Mouse (Mus musculus): Measurements from ENCODE around the gene Grid2. TPM values are rescaled to one million over a fixed set of nuclear protein-coding genes. Genes with fewer than 3 reads are reported as not detected.

Gene Grid2
- polyA plus RNA-seq, 1 experiment from 2014 or later, result 0.90 TPM

GRCm38 (mm10) chr6:64148613-64149012 lies 892.9 kb downstream of the Grid2 start:
- Histone ChIP-seq H3K9ac (ENCODE audit: low read length) (no peak overlapping the region), H3K27ac (ENCODE audit: low read depth, low read length) (no peak overlapping the region), H3K4me3 (ENCODE audit: low read depth, low read length) (no peak overlapping the region), H3K4me2 (ENCODE audit: low read depth, low read length, severe bottlenecking) (no peak overlapping the region), H3K9me3 (ENCODE audit: control insufficient read depth, low read length) (no peaks in the 10 kb centered on the region), H3K36me3 (ENCODE audit: control insufficient read depth, insufficient read depth, low read length) (no peaks in the 10 kb centered on the region), H3K4me1 (replicated peaks; ENCODE audit: control insufficient read depth, insufficient read depth, low read length) (no peaks in the 10 kb centered on the region), H3K27me3 (ENCODE audit: control insufficient read depth, insufficient read depth, low read length) (no peaks in the 10 kb centered on the region)
- ATAC-seq (replicated peaks; ENCODE audit: low FRiP score), result no peak
- DNase-seq (ENCODE audit: low spot score), result no peak
- WGBS, result 91% methylated on average over 7 of the region's 7 CpGs

- 88% methylated on average over 1 of the region's 1 CpGs for WGBS
- H3K27me3 ChIP-seq (ENCODE audit: control insufficient read depth, insufficient read depth, low read length), result no peaks in the 10 kb centered on the region
Measured at GRCm38 (mm10) chr6:64174995-64175612, 919.4 kb downstream of the Grid2 start.

GRCm38 (mm10) chr6:64193646-64194045 lies 938.0 kb downstream of the Grid2 start:
- Histone ChIP-seq H3K9me3 (ENCODE audit: control insufficient read depth, low read length) (no peaks in the 10 kb centered on the region), H3K9ac (ENCODE audit: low read length) (no peak overlapping the region), H3K27me3 (ENCODE audit: control insufficient read depth, insufficient read depth, low read length) (no peaks in the 10 kb centered on the region), H3K4me2 (ENCODE audit: low read depth, low read length, severe bottlenecking) (no peak overlapping the region), H3K27ac (ENCODE audit: low read depth, low read length) (no peak overlapping the region), H3K36me3 (ENCODE audit: control insufficient read depth, insufficient read depth, low read length) (no peaks in the 10 kb centered on the region), H3K4me1 (replicated peaks; ENCODE audit: control insufficient read depth, insufficient read depth, low read length) (no peaks in the 10 kb centered on the region), H3K4me3 (ENCODE audit: low read depth, low read length) (no peak overlapping the region)
- DNase-seq (ENCODE audit: low spot score) (no peak), ATAC-seq (replicated peaks; ENCODE audit: low FRiP score) (no peak)
- 85% methylated on average over 1 of the region's 1 CpGs for WGBS

More at GRCm38 (mm10) chr6:64174995-64175612, 919.4 kb downstream of the Grid2 start:
- Histone ChIP-seq H3K9ac (ENCODE audit: low read length) (no peak overlapping the region), H3K27ac (ENCODE audit: low read depth, low read length) (no peak overlapping the region), H3K9me3 (ENCODE audit: control insufficient read depth, low read length) (no peaks in the 10 kb centered on the region), H3K4me3 (ENCODE audit: low read depth, low read length) (no peak overlapping the region), H3K4me1 (replicated peaks; ENCODE audit: control insufficient read depth, insufficient read depth, low read length) (no peaks in the 10 kb centered on the region), H3K36me3 (ENCODE audit: control insufficient read depth, insufficient read depth, low read length) (no peaks in the 10 kb centered on the region), H3K4me2 (ENCODE audit: low read depth, low read length, severe bottlenecking) (no peak overlapping the region)
- no peak for DNase-seq (ENCODE audit: low spot score)
- ATAC-seq (replicated peaks; ENCODE audit: low FRiP score), result no peak

GRCm38 (mm10) chr6:64202396-64203122 lies 946.9 kb downstream of the Grid2 start:
- H3K9ac ChIP-seq (ENCODE audit: low read length), result no peak overlapping the region
- H3K4me3 ChIP-seq (ENCODE audit: low read depth, low read length), result no peak overlapping the region
- 15% methylated on average over 8 of the region's 8 CpGs for WGBS
- DNase-seq (ENCODE audit: low spot score), result peak; percentile 51
- H3K27me3 ChIP-seq (ENCODE audit: control insufficient read depth, insufficient read depth, low read length), result no peaks in the 10 kb centered on the region
- peak; percentile 66 for ATAC-seq (replicated peaks; ENCODE audit: low FRiP score)
- H3K27ac ChIP-seq (ENCODE audit: low read depth, low read length), result no peak overlapping the region
- no peak overlapping the region for H3K4me2 ChIP-seq (ENCODE audit: low read depth, low read length, severe bottlenecking)
- H3K36me3 ChIP-seq (ENCODE audit: control insufficient read depth, insufficient read depth, low read length), result no peaks in the 10 kb centered on the region
- H3K9me3 ChIP-seq (ENCODE audit: control insufficient read depth, low read length), result no peaks in the 10 kb centered on the region
- peaks cover 2% of the 10 kb centered on the region; the same call in 1 of the 2 replicates for H3K4me1 ChIP-seq (replicated peaks; ENCODE audit: control insufficient read depth, insufficient read depth, low read length)

- Histone ChIP-seq H3K27ac (ENCODE audit: low read depth, low read length) (no peak overlapping the region), H3K9ac (ENCODE audit: low read length) (no peak overlapping the region), H3K27me3 (ENCODE audit: control insufficient read depth, insufficient read depth, low read length) (no peaks in the 10 kb centered on the region), H3K4me3 (ENCODE audit: low read depth, low read length) (no peak overlapping the region), H3K4me1 (replicated peaks; ENCODE audit: control insufficient read depth, insufficient read depth, low read length) (no peaks in the 10 kb centered on the region), H3K36me3 (ENCODE audit: control insufficient read depth, insufficient read depth, low read length) (no peaks in the 10 kb centered on the region), H3K9me3 (ENCODE audit: control insufficient read depth, low read length) (no peaks in the 10 kb centered on the region), H3K4me2 (ENCODE audit: low read depth, low read length, severe bottlenecking) (no peak overlapping the region)
- DNase-seq (ENCODE audit: low spot score) (no peak), ATAC-seq (replicated peaks; ENCODE audit: low FRiP score) (no peak)
- 89% methylated on average over 3 of the region's 3 CpGs for WGBS
Measured at GRCm38 (mm10) chr6:64236351-64236750, 980.7 kb downstream of the Grid2 start.

- Histone ChIP-seq H3K4me3 (ENCODE audit: low read depth, low read length) (no peak overlapping the region), H3K27me3 (ENCODE audit: control insufficient read depth, insufficient read depth, low read length) (no peaks in the 10 kb centered on the region), H3K27ac (ENCODE audit: low read depth, low read length) (no peak overlapping the region), H3K4me1 (replicated peaks; ENCODE audit: control insufficient read depth, insufficient read depth, low read length) (no peaks in the 10 kb centered on the region), H3K9ac (ENCODE audit: low read length) (no peak overlapping the region), H3K9me3 (ENCODE audit: control insufficient read depth, low read length) (no peaks in the 10 kb centered on the region), H3K4me2 (ENCODE audit: low read depth, low read length, severe bottlenecking) (no peak overlapping the region), H3K36me3 (ENCODE audit: control insufficient read depth, insufficient read depth, low read length) (no peaks in the 10 kb centered on the region)
- ATAC-seq (replicated peaks; ENCODE audit: low FRiP score) (no peak), DNase-seq (ENCODE audit: low spot score) (no peak)
- 93% methylated on average over 1 of the region's 1 CpGs for WGBS
Measured at GRCm38 (mm10) chr6:64240526-64240925, 984.9 kb downstream of the Grid2 start.

GRCm38 (mm10) chr6:64245951-64246350 lies 990.3 kb downstream of the Grid2 start:
- no peak overlapping the region for H3K9ac ChIP-seq (ENCODE audit: low read length)
- no peaks in the 10 kb centered on the region for H3K36me3 ChIP-seq (ENCODE audit: control insufficient read depth, insufficient read depth, low read length)
- H3K27ac ChIP-seq (ENCODE audit: low read depth, low read length), result no peak overlapping the region
- no peak for DNase-seq (ENCODE audit: low spot score)
- no peaks in the 10 kb centered on the region for H3K27me3 ChIP-seq (ENCODE audit: control insufficient read depth, insufficient read depth, low read length)
- no peaks in the 10 kb centered on the region for H3K4me1 ChIP-seq (replicated peaks; ENCODE audit: control insufficient read depth, insufficient read depth, low read length)
- H3K9me3 ChIP-seq (ENCODE audit: control insufficient read depth, low read length), result no peaks in the 10 kb centered on the region
- 82% methylated on average over 1 of the region's 1 CpGs for WGBS
- no peak overlapping the region for H3K4me2 ChIP-seq (ENCODE audit: low read depth, low read length, severe bottlenecking)
- no peak for ATAC-seq (replicated peaks; ENCODE audit: low FRiP score)
- no peak overlapping the region for H3K4me3 ChIP-seq (ENCODE audit: low read depth, low read length)

- no peak overlapping the region for H3K4me3 ChIP-seq (ENCODE audit: low read depth, low read length)
- H3K27ac ChIP-seq (ENCODE audit: low read depth, low read length), result no peak overlapping the region
- 100% methylated on average over 1 of the region's 1 CpGs for WGBS
- H3K4me2 ChIP-seq (ENCODE audit: low read depth, low read length, severe bottlenecking), result no peak overlapping the region
- DNase-seq (ENCODE audit: low spot score), result no peak
- H3K9me3 ChIP-seq (ENCODE audit: control insufficient read depth, low read length), result no peaks in the 10 kb centered on the region
- H3K27me3 ChIP-seq (ENCODE audit: control insufficient read depth, insufficient read depth, low read length), result no peaks in the 10 kb centered on the region
- no peak for ATAC-seq (replicated peaks; ENCODE audit: low FRiP score)
- H3K36me3 ChIP-seq (ENCODE audit: control insufficient read depth, insufficient read depth, low read length), result no peaks in the 10 kb centered on the region
- no peak overlapping the region for H3K9ac ChIP-seq (ENCODE audit: low read length)
- no peaks in the 10 kb centered on the region for H3K4me1 ChIP-seq (replicated peaks; ENCODE audit: control insufficient read depth, insufficient read depth, low read length)
Measured at GRCm38 (mm10) chr6:64251041-64251440, 995.4 kb downstream of the Grid2 start.

- no peak overlapping the region for H3K4me2 ChIP-seq (ENCODE audit: low read depth, low read length, severe bottlenecking)
- no peaks in the 10 kb centered on the region for H3K27me3 ChIP-seq (ENCODE audit: control insufficient read depth, insufficient read depth, low read length)
- H3K4me1 ChIP-seq (replicated peaks; ENCODE audit: control insufficient read depth, insufficient read depth, low read length), result no peaks in the 10 kb centered on the region
- H3K9ac ChIP-seq (ENCODE audit: low read length), result no peak overlapping the region
- no peak overlapping the region for H3K4me3 ChIP-seq (ENCODE audit: low read depth, low read length)
- H3K36me3 ChIP-seq (ENCODE audit: control insufficient read depth, insufficient read depth, low read length), result no peaks in the 10 kb centered on the region
- WGBS, result 91% methylated on average over 4 of the region's 4 CpGs
- no peak overlapping the region for H3K27ac ChIP-seq (ENCODE audit: low read depth, low read length)
- ATAC-seq (replicated peaks; ENCODE audit: low FRiP score) (no peak), DNase-seq (ENCODE audit: low spot score) (no peak)
- H3K9me3 ChIP-seq (ENCODE audit: control insufficient read depth, low read length), result no peaks in the 10 kb centered on the region
Measured at GRCm38 (mm10) chr6:64263517-64263916, 1007.8 kb downstream of the Grid2 start.

Data from forebrain, embryonic 11.5 days (tissue).